Mouse (Mus musculus) embryonic fibroblast, embryonic 13.5 days (primary cell): Measurements from ENCODE around the gene Suclg2.

Experiments used
- CTCF ChIP-seq: IDR thresholded peaks from 2 replicates; pipeline ENCODE4 v1.5.1; 2011; ENCODE audit warnings: mild to moderate bottlenecking, control low read depth, low read length, moderate library complexity, borderline replicate concordance; ENCODE audit not compliant: insufficient read depth
- POLR2A ChIP-seq: IDR thresholded peaks from 2 replicates; pipeline ENCODE4 v1.6.1; 2011; ENCODE audit warnings: low read depth, mild to moderate bottlenecking, control low read depth, low read length, moderate library complexity

DNA sequence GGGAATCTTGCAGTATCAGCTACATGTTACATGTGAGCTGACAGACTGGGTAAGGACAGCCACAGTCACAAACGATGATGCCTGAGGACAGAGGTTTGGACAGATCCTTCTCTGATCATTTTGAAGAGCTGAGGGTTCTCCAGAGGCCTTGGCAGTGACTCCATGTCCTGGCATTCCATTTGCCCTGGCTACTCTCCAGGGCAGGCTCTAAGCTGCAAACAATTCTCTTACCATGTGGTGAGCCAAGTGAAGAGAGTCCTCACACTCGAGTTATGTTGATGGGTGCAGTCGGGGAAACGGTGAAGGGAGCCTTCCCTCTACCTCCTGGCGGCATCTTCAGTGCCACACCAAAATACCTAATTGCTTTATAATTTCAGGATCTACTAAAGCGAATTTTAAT is 235.5 kb downstream of the Suclg2 start:
- TF ChIP-seq CTCF = no peak
- no peak for TF ChIP-seq POLR2A
